Mouse (Mus musculus): Measurements from ENCODE around the gene Clca3a1. TPM values are rescaled to one million over a fixed set of nuclear protein-coding genes. Genes with fewer than 3 reads are reported as not detected.

The Clca3a1 gene
- polyA plus RNA-seq, 1 experiment = 34.0 TPM

DNA sequence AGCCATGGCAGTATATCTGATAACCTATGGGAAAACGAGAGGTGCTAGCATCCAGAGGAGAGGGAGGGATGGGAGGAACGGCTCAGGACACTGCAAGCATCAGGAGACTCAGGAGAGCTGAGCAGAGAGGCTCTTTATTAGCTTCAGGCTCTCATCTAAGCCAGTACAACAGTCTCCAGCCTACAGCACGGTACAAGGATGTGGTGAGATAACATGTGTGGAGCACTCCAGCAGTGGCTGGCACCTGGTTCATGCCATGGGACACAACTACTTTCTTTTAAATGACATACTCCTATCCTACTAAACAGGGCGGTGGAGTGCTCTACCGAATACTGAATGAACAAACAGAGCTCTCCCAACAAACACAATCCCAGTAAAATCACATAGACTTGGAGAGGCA lies 79.2 kb downstream of the Clca3a1 start:
- no peak for DNase-seq (ENCODE audit: low spot score)

DNA sequence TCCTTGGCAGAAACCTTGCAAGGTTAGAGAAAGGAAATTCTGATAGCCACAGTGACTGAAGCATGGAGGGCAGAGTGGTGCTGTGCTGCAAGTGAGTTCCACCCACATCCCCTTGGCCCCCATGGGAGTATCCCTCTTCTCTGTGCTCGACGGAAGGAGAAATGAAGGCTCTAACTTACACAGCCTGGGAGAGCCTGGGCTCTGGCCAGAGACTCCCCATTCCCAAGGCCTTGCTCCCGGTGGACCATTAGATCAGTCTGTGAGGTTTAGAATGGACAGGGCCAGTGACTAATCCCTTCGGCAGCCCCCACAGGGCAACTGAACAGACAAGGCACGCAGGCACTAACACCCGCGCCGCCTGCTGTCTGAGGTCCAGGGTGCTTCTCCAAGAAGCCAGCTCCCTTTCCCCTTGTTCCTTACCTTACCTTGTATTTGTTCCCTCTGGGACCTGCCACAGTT lies 81.0 kb downstream of the Clca3a1 start:
- no peak for DNase-seq (ENCODE audit: low spot score)

Other genes with a start within 250 kb of the Clca3a1 start
- 9.8 and 11.5 TPM in 2 replicates for gene Hs2st1, start 190.8 kb downstream of the Clca3a1 start, polyA plus RNA-seq (2012; rRNA removed)
- gene Selenof, start 190.7 kb downstream of the Clca3a1 start, polyA plus RNA-seq (2012; rRNA removed) = 422 and 491 TPM in 2 replicates
- gene Sh3glb1, start 40.6 kb downstream of the Clca3a1 start, polyA plus RNA-seq (2012; rRNA removed) = 27.1 and 47.8 TPM in 2 replicates
- gene Clca3a2, start 58.5 kb upstream of the Clca3a1 start, polyA plus RNA-seq (2012; rRNA removed) = 15.2 and 18.6 TPM in 2 replicates
- 0.01 TPM in 1 of 2 replicates, not detected in the other for gene Clca3b, start 88.4 kb upstream of the Clca3a1 start, polyA plus RNA-seq (2012; rRNA removed)
- gene Clca4b, start 171.6 kb upstream of the Clca3a1 start, polyA plus RNA-seq (2012; rRNA removed) = not detected in 2 replicates
- gene Clca4a, start 214.1 kb upstream of the Clca3a1 start, polyA plus RNA-seq (2012; rRNA removed) = 0.13 and 0.19 TPM in 2 replicates

All from urinary bladder, adult 2 months (tissue).